Mouse (Mus musculus) myocyte (in vitro differentiated cells): ENCODE results near the gene Adprh. TPM values are rescaled to one million over a fixed set of nuclear protein-coding genes. Genes with fewer than 3 reads are reported as not detected.

ENCODE experiments used
- H3K27me3 ChIP-seq: one replicate; pipeline ENCODE4 v1.6.1; 2011; ENCODE audit not compliant: control insufficient read depth, insufficient read depth, insufficient read length
- H3K36me3 ChIP-seq: one replicate; pipeline ENCODE4 v1.6.1; 2011; ENCODE audit not compliant: control insufficient read depth, insufficient read depth
- H3K4me2 ChIP-seq: one replicate; pipeline ENCODE4 v1.6.1; 2011; ENCODE audit warnings: low read depth, control low read depth
- H3K4me3 ChIP-seq: one replicate; pipeline ENCODE4 v1.5.1; 2011; ENCODE audit warnings: mild to moderate bottlenecking, control low read depth, moderate library complexity
- H3K79me2 ChIP-seq: one replicate; pipeline ENCODE4 v1.6.1; 2011; ENCODE audit not compliant: control insufficient read depth, insufficient read depth
- H3ac ChIP-seq: one replicate; pipeline ENCODE4 v1.6.1; 2011; ENCODE audit not compliant: control insufficient read depth, insufficient read length
- CEBPB ChIP-seq: IDR thresholded peaks from 2 replicates; pipeline ENCODE4 v1.6.1; 2011; ENCODE audit warnings: mild to moderate bottlenecking, moderate library complexity; ENCODE audit not compliant: poor library complexity, insufficient read depth, severe bottlenecking
- E2F4 ChIP-seq: IDR thresholded peaks from one replicate; pipeline ENCODE4 v1.6.1; 2011; ENCODE audit warnings: mild to moderate bottlenecking, control low read depth, moderate library complexity; ENCODE audit not compliant: insufficient read depth
- MAX ChIP-seq: IDR thresholded peaks from one replicate; pipeline ENCODE4 v1.6.1; 2011; ENCODE audit warnings: low read depth, mild to moderate bottlenecking, control low read depth
- MYOD1 ChIP-seq, 3 experiments: IDR thresholded peaks; one replicate each; pipeline ENCODE4 v1.6.1; 2011; ENCODE audit warnings: control low read depth in 2 of 3, low read depth in 2 of 3, mild to moderate bottlenecking in 2 of 3, moderate library complexity in 1 of 3; ENCODE audit not compliant: insufficient read length in 2 of 3, control insufficient read depth in 1 of 3
- MYOG ChIP-seq, 3 experiments: IDR thresholded peaks; one replicate each; pipeline ENCODE4 v1.6.1; 2011; ENCODE audit warnings: control low read depth in 2 of 3, low read depth in 2 of 3, mild to moderate bottlenecking in 2 of 3; ENCODE audit not compliant: insufficient read length in 2 of 3, control insufficient read depth in 1 of 3, insufficient read depth in 1 of 3
- POLR2A ChIP-seq: IDR thresholded peaks from one replicate; pipeline ENCODE4 v1.6.1; 2011; ENCODE audit warnings: low read depth, mild to moderate bottlenecking, control low read depth, moderate library complexity; ENCODE audit not compliant: insufficient read length
- POLR2AphosphoS2 ChIP-seq: IDR thresholded peaks from one replicate; pipeline ENCODE4 v1.6.1; 2011; ENCODE audit warnings: low read depth, control low read depth; ENCODE audit not compliant: insufficient read length
- REST ChIP-seq: IDR thresholded peaks from one replicate; pipeline ENCODE4 v1.6.1; 2011; ENCODE audit warnings: mild to moderate bottlenecking, control low read depth, moderate library complexity; ENCODE audit not compliant: insufficient read depth, insufficient read length
- SRF ChIP-seq: IDR thresholded peaks from one replicate; pipeline ENCODE4 v1.6.1; 2011; ENCODE audit warnings: low read depth; ENCODE audit not compliant: control insufficient read depth, insufficient read length
- TCF12 ChIP-seq: IDR thresholded peaks from one replicate; pipeline ENCODE4 v1.6.1; 2011; ENCODE audit warnings: mild to moderate bottlenecking, control low read depth; ENCODE audit not compliant: poor library complexity, insufficient read depth, severe bottlenecking
- TCF3 ChIP-seq: IDR thresholded peaks from one replicate; pipeline ENCODE4 v1.6.1; 2011; ENCODE audit warnings: low read depth, control low read depth; ENCODE audit not compliant: insufficient read length
- USF1 ChIP-seq: IDR thresholded peaks from one replicate; pipeline ENCODE4 v1.6.1; 2011; ENCODE audit warnings: low read depth, mild to moderate bottlenecking, control low read depth, moderate library complexity
- polyA plus RNA-seq: library from polyadenylated mRNA; unstranded; fragments of >200 nt; fragmentation: generic; extraction: Trizol; gene quantifications from one replicate; pipeline ENCODE4 v1.2.1, GENCODE M21; 2012; ENCODE audit warnings: missing spikeins

Adprh gene
- polyA plus RNA-seq, 1 experiment, result 124 TPM

GRCm38 (mm10) chr16:38440403-38440802 lies 12.1 kb downstream of the Adprh start:
- Histone ChIP-seq H3K79me2 (no peaks in the 10 kb centered on the region), H3K4me3 (no peak overlapping the region), H3K36me3 (peaks cover 18% of the 10 kb centered on the region), H3ac (no peak overlapping the region), H3K27me3 (no peaks in the 10 kb centered on the region), H3K4me2 (no peak overlapping the region)
- no peak for TF ChIP-seq MAX
- no peak for TF ChIP-seq POLR2A
- no peak for TF ChIP-seq MYOG (IDR thresholded peaks at IDR 0.05; ENCODE audit: control insufficient read depth in 1 of 3, insufficient read depth in 1 of 3, insufficient read length in 2 of 3, low read depth in 2 of 3)
- TF ChIP-seq CEBPB, result no peak
- no peak for TF ChIP-seq TCF12
- no peak for TF ChIP-seq E2F4
- no peak for TF ChIP-seq USF1
- TF ChIP-seq POLR2AphosphoS2, result no peak
- TF ChIP-seq SRF, result no peak
- no peak for TF ChIP-seq REST
- TF ChIP-seq TCF3, result no peak
- TF ChIP-seq MYOD1 (IDR thresholded peaks at IDR 0.05; ENCODE audit: control insufficient read depth in 1 of 3, insufficient read length in 2 of 3, low read depth in 2 of 3), result no peak

- Histone ChIP-seq H3K4me3 (no peak overlapping the region), H3K36me3 (peaks cover 11% of the 10 kb centered on the region), H3K27me3 (no peaks in the 10 kb centered on the region), H3K4me2 (no peak overlapping the region), H3ac (no peak overlapping the region), H3K79me2 (no peaks in the 10 kb centered on the region)
- TF ChIP-seq MYOG (IDR thresholded peaks at IDR 0.05; ENCODE audit: control insufficient read depth in 1 of 3, insufficient read depth in 1 of 3, insufficient read length in 2 of 3, low read depth in 2 of 3), result no peak
Measured at GRCm38 (mm10) chr16:38439190-38439589, 13.3 kb downstream of the Adprh start.

- Histone ChIP-seq H3K27me3 (no peaks in the 10 kb centered on the region), H3K4me3 (no peak overlapping the region), H3ac (no peak overlapping the region), H3K79me2 (no peaks in the 10 kb centered on the region), H3K4me2 (no peak overlapping the region), H3K36me3 (no peaks in the 10 kb centered on the region)
- TF ChIP-seq E2F4, result no peak
Measured at GRCm38 (mm10) chr16:38434295-38434795, 18.2 kb downstream of the Adprh start.

- Histone ChIP-seq H3K4me3 (no peak overlapping the region), H3K36me3 (no peaks in the 10 kb centered on the region), H3K4me2 (peak overlapping the region; percentile 70), H3ac (no peak overlapping the region), H3K79me2 (no peaks in the 10 kb centered on the region), H3K27me3 (no peaks in the 10 kb centered on the region)
- no peak for TF ChIP-seq SRF
- no peak for TF ChIP-seq E2F4
- no peak for TF ChIP-seq USF1
- TF ChIP-seq CEBPB, result no peak
- no peak for TF ChIP-seq TCF12
- TF ChIP-seq MYOG (IDR thresholded peaks at IDR 0.05; ENCODE audit: control insufficient read depth in 1 of 3, insufficient read depth in 1 of 3, insufficient read length in 2 of 3, low read depth in 2 of 3), result no peak
- no peak for TF ChIP-seq MAX
- no peak for TF ChIP-seq POLR2A
Measured at GRCm38 (mm10) chr16:38433514-38433913, 19.0 kb downstream of the Adprh start.

GRCm38 (mm10) chr16:38432498-38433425 lies 19.7 kb downstream of the Adprh start, which contains the start of gene Pla1a:
TSS of gene Pla1a (minus strand) at chr16:38433145.
- Histone ChIP-seq H3ac (no peak within 1 kb of the TSS), H3K27me3 (no peaks in the 10 kb centered on the region), H3K4me2 (peak within 1 kb of the TSS; percentile 70), H3K4me3 (no peak within 1 kb of the TSS), H3K79me2 (no peaks in the 10 kb centered on the region), H3K36me3 (no peaks in the 10 kb centered on the region)
- TF ChIP-seq USF1 (peak; percentile 56), E2F4 (no peak), CEBPB (0 out of 2 replicates have a peak, but pooled peaks have one; percentile 50)
